Mouse (Mus musculus): ENCODE data around the gene 2200002D01Rik. TPM values are rescaled to one million over a fixed set of nuclear protein-coding genes. Genes with fewer than 3 reads are reported as not detected.

2200002D01Rik gene
- polyA plus RNA-seq, 1 experiment from 2014 or later: 9.6 TPM

DNA sequence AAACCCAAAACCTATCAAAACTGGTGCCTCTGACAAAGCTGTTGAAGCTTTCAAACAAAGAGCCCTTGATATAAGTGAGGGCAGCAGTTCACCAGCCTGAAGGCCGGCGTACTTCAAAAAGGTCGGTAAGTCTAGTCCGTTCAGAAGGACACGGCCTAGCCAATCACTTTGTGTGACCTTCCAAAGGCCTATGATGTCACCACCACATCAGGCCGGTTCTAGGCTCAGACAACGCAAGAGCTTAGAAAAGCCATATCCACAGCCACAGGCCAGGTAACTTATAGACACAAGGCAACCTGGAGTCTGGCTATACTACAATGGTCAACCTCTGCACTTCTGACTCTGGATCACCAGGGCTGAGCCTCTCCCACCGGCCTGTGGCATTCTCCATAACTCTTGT, 31.7 kb upstream of the 2200002D01Rik start:
- DNase-seq (ENCODE audit: low spot score): no peak

DNA sequence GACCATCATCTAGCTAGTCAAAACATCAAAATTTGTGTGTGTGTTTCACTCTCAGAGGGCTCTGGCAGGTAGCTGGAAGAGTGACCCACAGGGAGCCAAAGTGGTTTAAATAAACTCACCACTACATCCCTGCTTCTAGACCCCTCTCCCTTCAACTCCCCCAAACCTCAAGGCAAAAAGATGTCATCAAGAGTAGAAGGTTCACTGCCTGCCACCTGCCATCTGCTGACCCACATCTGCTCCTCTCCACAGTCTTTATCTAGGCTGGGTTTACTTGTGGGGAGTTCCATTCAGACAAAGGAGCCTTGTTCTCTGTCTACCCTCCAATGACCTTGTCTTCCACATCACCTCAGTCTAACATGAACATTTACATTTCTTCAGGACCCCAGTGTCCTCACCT, 31.0 kb upstream of the 2200002D01Rik start:
- peak; percentile 76 for DNase-seq (ENCODE audit: low spot score)

DNA sequence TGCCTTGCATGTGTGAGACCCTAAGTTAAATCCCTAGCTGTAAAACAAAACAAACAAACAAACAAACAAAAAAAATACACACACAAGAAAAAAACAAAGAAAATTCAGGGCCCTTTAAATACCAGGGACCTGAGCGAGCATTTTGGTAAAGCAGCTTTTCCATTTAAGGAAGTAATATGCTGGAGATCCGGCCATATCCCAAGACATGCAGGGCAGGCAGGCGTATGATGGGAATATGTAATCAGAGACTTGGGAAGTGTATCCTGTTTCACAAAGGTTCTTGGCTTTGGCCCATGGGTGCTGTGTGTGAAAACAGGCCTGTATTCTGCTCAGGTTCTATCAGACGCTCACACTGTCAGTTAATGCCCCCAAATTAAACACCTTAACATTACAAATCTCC, 29.2 kb upstream of the 2200002D01Rik start:
- DNase-seq (ENCODE audit: low spot score): no peak

DNA sequence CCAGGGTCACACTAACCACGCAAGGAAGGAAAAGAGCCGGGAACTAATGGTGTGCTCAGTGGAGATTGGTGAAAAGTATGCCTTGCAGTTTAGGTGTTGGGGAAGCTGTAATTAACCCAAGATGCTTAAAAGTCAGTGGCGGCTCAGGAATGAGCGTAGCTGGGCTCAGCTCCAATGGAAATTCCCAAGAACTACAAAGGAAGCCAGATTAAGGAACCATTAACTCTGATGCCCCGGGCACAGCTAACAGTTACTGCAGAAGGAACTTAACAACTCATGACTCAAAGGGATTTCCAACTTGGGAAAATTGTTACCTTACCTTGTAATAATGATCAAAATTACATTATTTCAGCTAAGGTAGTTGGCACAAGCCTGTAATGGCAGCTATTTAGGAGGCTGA, 28.4 kb upstream of the 2200002D01Rik start:
- no peak for DNase-seq (ENCODE audit: low spot score)

DNA sequence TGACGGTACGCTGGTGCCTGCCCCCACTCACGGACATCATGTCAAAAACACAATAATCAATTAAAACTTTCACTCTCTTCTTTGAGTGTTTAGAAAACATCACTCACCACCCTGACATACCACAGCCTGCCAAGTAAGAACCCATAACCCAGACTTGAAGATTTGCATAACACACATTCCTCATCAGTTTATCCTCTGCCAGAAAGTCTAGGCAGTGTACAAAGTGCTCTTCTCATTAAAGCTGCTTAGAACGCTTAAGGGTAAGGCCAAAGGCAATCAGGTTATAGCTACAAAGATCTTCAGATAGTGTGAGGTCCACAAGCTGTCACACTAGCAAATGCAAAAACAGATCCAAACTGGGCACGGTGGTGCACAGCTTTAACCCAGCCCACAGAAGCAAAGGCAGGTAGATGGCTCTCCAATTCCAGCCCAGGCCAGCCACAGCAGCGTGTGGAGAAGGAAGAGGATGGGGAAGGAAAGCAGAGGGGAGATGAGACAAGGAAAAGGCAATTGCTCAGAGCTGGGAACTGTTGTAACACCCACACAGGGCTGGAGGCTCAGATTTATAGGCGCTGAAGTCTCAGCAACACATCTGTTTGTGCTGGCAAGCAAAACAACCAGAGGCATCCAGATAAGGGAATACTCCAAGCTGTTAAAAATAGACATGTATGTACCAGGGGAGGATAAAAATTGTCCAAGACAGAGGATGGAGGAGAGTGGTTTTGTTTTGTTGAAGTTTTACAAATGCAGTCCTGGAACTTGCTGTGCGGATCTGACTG, 23.6 kb upstream of the 2200002D01Rik start:
- no peak for DNase-seq (ENCODE audit: low spot score)

DNA sequence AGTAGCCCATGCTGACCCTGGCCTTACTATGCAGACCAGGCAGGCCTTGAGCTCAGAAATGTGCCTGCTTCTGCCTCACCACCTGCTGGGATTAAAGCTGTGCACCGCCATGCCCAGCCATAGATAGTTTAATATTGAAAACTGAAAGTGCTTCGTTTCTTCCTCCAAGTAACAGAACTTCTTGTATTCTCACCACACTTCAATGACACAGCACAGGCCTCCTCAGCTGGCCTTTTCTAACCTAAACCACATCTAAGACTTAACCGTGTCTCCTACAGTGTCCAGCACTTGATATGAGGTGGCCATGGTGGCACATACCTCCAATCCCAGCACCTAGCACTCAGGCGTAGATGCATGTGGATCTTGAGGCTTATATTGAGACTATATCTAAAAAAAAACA, 22.2 kb upstream of the 2200002D01Rik start:
- DNase-seq (ENCODE audit: low spot score): no peak

DNA sequence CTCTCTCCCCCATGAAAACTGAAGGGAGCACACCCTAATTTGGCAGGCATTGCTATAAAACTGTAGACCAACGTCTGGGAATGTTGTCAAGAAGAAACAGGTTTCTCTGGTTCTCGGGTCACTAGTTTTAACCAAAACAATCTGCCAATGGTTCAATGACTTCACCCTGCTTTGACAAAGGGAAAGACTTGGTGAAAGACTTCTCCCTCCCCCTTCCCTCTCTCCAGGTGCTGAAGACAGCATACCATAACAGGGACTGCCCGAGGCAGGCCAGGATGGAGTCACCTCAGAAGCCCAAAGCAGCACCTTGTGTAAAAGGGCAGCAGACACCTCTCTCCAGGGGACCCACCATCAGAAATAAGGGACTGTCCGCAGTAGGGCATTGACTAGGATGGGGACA, 18.7 kb upstream of the 2200002D01Rik start:
- no peak for DNase-seq (ENCODE audit: low spot score)

DNA sequence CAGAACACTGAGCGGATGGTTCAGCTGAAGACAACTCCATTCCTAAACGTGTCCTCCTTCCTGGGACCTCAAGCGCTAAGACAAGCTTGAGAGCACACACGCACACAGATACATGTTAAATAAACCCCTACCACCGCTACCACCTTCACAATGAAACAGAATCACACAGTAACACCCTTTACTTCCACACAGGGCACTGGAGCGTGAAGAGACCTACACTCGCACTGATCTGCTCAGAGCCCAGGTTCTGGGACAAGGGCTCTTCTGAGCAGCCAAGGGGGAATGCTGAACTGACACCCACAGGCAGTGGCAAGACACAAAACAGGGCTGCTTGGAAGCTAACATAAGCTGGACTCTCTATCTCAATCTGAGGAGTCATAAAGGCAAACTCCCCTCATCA, 17.4 kb upstream of the 2200002D01Rik start:
- no peak for DNase-seq (ENCODE audit: low spot score)

DNA sequence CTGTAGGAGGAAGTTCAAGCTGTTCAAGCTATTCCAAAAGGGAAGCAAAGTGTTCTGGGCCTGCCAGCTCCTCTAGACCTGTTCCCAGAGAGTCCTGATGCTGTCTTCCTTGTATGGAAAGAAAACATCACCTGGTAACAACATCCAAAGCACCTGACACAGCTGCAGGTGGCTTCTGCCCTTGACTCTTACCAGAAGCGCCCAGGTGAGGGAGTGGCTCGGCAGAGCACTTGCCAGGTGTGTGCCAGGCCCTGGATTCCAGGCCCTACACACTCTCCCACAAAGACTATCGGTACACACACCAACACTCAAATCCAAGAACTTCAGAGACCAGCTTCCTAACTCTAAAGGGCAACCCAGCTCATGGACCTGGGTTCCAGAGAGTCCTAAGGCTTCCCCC, 15.6 kb upstream of the 2200002D01Rik start:
- DNase-seq (ENCODE audit: low spot score): no peak

DNA sequence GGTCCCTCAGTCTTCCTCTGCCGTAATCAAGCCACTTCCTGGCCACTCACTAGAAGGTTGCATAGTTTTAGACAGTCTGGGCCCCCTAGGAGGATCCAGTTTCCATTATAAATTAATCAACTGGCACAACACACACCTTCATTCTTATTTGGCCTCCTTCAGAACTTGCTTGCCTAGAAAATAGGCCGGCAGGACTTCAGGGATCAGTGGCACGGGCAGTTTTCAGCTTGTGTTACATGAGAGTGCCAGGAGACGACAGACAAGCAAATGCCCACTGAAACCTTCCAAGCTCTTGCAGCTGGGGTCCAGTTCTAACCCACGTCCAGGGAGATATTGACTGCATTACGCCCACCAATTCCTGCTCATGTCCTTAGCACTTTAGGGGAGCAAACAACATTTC, 13.9 kb upstream of the 2200002D01Rik start:
- DNase-seq (ENCODE audit: low spot score): no peak

DNA sequence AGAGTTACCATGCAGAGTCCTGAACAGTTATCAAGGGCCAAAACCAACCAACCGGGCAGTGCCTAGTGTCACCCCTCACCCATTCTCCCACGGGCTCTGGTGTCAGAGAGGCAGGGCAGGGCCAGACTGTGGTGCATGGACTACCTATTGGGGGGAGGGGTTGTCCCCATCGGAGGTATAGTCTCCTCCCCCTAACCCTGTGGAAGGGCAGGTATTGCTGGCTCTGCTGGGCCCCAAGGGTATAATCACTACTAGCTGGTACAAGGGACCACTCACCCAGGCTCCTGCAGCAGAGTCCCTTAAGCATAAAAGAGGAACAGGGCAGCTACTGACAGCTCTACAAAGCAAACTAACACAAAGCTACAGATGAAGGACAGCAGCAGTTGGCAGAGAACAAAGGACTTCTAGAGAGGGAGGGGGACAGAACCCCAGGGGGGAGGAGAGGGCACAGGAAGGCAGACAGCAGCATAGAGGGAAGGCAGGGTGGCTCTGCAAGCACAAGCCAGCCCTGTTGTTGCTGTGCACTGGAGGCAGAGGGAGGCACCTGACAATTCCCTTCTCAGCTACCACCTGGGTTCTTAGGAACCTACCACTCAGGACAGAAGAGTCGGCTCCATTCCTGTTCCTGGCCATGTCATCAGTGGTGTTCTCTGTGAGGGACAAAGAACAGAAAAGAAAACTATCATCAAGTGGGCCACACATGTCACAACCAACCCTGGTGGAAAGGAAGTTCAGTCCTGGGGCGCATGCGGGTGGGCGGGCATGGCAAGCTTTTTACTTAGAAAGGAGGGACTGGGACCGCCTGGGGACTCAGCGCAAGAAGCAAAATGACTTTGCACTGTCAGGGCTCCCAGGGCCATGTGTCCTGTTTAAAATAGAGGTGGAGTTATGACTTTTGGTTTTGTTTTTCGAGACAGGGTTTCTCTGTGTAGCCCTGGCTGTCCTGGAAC, 11.8 kb upstream of the 2200002D01Rik start:
- DNase-seq (ENCODE audit: low spot score): peak; percentile 67

DNA sequence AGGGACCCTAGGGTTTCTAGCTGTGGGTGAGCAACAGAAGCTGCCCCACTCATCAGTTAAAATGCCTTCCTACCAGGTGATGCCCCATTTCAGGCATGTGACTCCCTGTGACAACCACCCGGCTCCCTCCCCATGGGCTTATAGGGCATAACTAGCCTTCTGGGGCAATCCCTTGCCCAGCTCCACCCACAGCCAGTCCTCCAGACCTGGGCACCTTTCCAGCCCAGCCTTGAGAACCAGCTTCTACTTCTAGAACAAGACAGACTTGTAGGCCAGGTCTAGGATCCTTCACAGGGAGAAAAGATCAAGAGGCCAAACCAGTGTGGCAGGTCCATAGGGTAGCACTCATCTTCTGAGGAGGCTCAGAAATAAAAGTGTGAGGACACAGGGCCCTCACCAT, 9.1 kb upstream of the 2200002D01Rik start:
- no peak for DNase-seq (ENCODE audit: low spot score)

DNA sequence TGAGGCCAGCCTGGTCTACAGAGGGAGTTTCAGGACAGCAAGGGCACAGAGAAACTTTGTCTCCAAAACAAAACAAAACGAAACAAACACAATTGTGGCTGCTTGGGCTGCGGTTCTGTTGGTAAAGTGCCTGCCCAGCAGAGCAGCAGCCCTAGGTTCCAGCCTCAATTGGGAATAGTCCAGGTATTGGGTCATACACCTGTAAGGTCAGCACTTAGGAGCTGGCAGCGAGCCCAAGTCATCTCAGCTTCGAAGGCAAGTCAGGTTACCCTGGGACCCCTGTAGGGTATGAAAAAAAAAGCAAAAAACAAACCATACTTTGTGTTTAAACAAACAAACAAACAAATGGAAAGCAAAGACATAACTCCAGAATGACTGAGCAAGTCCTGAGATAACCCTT, 7.6 kb upstream of the 2200002D01Rik start:
- DNase-seq (ENCODE audit: low spot score): no peak

DNA sequence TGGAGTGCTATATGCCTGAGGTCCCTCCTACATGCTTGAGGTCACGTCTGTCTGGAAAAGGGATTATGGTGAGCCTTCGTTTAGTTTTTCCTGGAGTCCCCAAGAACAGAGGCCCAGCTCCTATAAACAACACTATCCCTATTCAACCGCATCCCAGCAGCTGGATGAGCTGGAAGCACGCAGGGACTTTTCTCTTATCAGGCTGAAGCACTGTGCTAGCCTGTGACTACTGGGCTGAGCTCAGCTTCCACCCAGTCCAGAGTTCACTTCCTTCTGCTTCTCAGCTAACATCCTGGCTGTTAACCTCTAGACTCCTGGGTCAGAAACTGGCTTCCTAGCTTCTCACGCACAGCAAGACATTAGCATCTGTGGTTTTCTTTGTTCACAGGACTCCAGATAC, 5.6 kb upstream of the 2200002D01Rik start:
- no peak for DNase-seq (ENCODE audit: low spot score)

DNA sequence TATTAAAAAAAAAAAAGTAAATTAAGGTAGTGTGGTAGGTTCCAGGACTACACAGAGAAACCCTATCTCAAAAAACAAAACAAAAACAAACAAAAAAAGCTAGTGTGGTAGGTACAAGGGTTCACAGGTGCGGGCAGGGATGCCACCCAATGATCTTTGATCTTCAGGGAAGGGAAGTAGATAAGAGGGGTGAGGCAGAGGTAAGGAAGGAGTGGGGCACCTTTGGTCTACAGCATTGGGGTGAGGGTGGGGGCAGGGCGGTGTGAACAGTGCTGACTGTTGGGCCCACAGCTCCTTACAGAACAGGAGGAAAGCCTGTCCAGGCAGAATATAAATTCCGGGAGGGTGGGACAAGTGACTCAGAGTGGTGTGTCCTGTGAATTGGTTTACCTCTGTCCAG, 2.9 kb upstream of the 2200002D01Rik start:
- DNase-seq (ENCODE audit: low spot score): peak; percentile 74

DNA sequence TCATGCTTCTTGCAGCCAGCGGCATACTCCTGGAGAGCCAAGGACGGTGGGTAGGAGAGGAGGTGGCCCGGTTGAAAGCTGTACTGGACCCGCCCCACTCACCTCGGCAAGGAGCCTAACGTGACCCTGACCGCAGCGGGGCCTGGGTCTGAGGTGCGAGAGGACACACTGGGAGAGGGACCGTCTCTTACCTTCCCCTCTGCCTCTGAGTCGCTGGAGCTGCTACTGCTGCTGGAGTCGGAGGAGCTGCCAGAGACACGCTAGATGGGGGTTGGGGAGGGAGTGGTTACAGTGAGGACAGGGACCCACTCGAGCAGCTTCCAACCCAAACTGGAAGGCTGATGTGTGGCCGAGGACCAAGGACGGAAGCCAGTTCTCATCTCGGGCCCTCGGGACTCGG, 560 bp downstream of the 2200002D01Rik start:
- DNase-seq (ENCODE audit: low spot score): no peak

DNA sequence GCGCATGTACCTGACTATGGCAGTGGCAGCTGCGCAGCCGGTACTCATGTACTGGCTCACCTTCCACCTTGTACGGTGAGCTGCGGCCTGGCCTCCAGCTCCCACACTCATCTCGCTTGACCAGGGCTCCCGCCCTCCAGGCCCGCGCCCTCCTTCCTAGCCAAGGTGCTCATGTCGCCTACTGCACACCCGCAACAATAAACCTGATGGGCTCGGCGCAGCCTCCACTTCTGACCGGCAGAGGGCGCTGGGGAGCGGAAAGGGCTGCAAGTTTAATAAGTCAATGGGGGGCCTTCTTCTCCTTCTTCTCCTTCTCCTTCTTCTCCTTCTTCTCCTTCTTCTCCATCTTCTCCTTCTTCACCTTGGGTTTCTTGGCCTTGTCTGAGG, 959 bp downstream of the 2200002D01Rik start:
- DNase-seq (ENCODE audit: low spot score): peak; percentile 83

DNA sequence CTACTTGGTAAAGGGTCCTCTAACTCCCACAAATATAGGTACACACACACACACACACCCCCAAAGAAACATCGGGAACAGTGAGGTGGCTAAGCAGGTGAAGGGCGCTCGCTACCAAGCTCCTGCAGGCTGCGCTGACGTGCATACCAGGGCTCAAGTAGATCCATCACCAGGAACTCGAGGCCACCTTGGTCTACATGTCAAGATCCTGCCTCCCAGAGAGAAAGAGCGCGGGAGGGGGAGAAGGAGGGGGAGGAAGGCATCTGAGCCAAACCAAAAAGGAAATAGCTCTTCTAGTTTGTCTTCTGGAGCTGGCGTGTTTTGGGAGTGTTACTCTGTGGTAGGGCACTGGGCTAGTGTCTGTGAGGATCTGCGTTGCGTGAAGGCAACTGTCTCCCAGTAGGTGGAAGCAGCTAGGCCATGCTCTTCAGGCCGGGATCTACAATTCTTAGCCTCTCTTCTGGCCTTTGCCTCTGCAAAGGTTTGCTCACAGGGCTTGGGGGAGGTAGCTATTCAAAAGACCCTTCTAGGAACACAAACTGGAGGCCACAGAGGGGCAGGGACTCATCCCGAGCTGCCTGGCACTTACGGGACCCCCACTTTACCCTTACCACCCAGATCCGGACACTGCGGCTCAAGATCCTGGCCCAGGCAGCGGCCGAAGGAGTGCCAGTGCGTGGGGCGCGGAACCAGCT, 1.5 kb downstream of the 2200002D01Rik start:
- no peak for DNase-seq (ENCODE audit: low spot score)

DNA sequence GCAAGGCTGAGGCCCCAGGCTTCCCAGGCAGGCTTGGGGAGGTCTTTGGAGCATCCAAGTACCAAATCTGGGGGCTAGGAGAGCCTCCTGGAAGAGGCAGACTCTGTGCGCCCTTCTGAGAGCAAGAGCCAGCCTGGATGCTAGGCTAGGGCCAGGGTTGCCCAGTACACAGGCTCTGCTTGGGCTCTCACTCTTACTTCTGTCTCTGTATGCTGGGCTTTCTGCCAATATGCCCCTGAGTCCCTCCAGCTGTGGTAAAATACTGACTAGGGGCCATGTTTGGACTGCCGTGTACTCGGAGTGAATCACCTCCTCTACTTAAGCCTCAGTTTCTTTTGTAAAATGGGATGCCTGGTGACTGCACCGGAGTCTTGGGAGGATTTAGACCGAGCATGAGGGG, 2.3 kb downstream of the 2200002D01Rik start:
- DNase-seq (ENCODE audit: low spot score): no peak

DNA sequence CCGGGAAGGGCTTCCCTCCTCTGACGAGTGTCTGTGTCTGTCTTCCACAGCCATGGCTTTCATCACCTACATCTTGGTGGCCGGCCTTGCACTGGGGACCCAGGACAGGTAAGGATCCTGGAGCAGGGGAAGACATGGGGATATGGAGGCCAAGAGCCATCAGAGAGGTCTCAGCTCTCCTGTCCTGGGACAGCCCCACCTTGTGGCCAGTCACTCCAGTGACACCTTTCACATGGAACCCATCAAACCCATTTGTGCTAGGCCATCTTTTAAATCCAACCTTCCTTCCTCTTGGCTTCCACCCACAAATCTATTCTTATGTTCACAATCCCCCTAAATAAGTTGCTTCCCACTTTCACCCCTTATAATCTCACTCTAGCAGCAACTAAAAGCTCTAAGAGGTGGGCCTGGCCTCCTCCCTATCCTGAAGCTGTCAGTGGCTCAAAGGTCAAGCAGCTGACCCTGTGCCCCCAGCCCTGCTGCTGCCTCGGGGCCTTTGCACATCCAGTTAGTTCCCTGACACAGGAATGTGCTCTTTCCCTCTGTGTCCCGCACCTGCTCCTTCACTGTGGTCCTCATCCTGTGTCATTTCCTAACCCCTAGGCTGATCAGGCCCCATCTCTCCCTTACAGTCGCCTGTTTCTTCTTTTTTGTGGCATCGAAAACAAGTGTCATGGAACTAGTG, 3.4 kb downstream of the 2200002D01Rik start:
- DNase-seq (ENCODE audit: low spot score): peak; percentile 48

Data from thymus, postnatal 0 days (tissue).